Mouse (Mus musculus): ENCODE data around the gene Pde4c.
A peak's percentile ranks its signal among the peaks of the same experiment; 100 is the strongest.

The Pde4c gene

GRCm38 (mm10) chr8:70723486-70724210 lies at the start of gene Pde4c:
Gene Pde4c, plus strand, starts transcription at chr8:70723720.
- DNase-seq (ENCODE audit: low spot score) = no peak

GRCm38 (mm10) chr8:70674109-70674508 lies 49.4 kb upstream of the Pde4c start:
- no peak for DNase-seq (ENCODE audit: low spot score)

- DNase-seq (ENCODE audit: low spot score) = no peak
These were observed 48.8 kb upstream of the Pde4c start for GRCm38 (mm10) chr8:70674716-70675115.

GRCm38 (mm10) chr8:70675336-70675735 lies 48.2 kb upstream of the Pde4c start:
- DNase-seq (ENCODE audit: low spot score) = no peak

GRCm38 (mm10) chr8:70677451-70678080 lies 46.0 kb upstream of the Pde4c start:
- no peak for DNase-seq (ENCODE audit: low spot score)

GRCm38 (mm10) chr8:70678679-70679078 lies 44.8 kb upstream of the Pde4c start:
- no peak for DNase-seq (ENCODE audit: low spot score)

- no peak for DNase-seq (ENCODE audit: low spot score)
These were observed 44.1 kb upstream of the Pde4c start for GRCm38 (mm10) chr8:70679404-70679803.

GRCm38 (mm10) chr8:70680039-70680438 lies 43.5 kb upstream of the Pde4c start:
- DNase-seq (ENCODE audit: low spot score) = no peak

GRCm38 (mm10) chr8:70681410-70681809 lies 42.1 kb upstream of the Pde4c start:
- DNase-seq (ENCODE audit: low spot score) = no peak

GRCm38 (mm10) chr8:70682193-70682592 lies 41.3 kb upstream of the Pde4c start:
- no peak for DNase-seq (ENCODE audit: low spot score)

GRCm38 (mm10) chr8:70682692-70683091 lies 40.8 kb upstream of the Pde4c start:
- no peak for DNase-seq (ENCODE audit: low spot score)

GRCm38 (mm10) chr8:70684291-70684690 lies 39.2 kb upstream of the Pde4c start:
- peak; percentile 82 for DNase-seq (ENCODE audit: low spot score)

GRCm38 (mm10) chr8:70687576-70687975 lies 35.9 kb upstream of the Pde4c start:
- no peak for DNase-seq (ENCODE audit: low spot score)

GRCm38 (mm10) chr8:70688136-70688535 lies 35.4 kb upstream of the Pde4c start:
- no peak for DNase-seq (ENCODE audit: low spot score)

- no peak for DNase-seq (ENCODE audit: low spot score)
These were observed 33.6 kb upstream of the Pde4c start for GRCm38 (mm10) chr8:70689892-70690390.

GRCm38 (mm10) chr8:70691230-70691629 lies 32.3 kb upstream of the Pde4c start:
- no peak for DNase-seq (ENCODE audit: low spot score)

GRCm38 (mm10) chr8:70691727-70692231 lies 31.7 kb upstream of the Pde4c start:
- no peak for DNase-seq (ENCODE audit: low spot score)

- DNase-seq (ENCODE audit: low spot score) = no peak
These were observed 29.9 kb upstream of the Pde4c start for GRCm38 (mm10) chr8:70693636-70694035.

GRCm38 (mm10) chr8:70695318-70696018 lies 28.1 kb upstream of the Pde4c start:
- DNase-seq (ENCODE audit: low spot score) = no peak

GRCm38 (mm10) chr8:70696019-70696885 lies 27.3 kb upstream of the Pde4c start:
- no peak for DNase-seq (ENCODE audit: low spot score)

- no peak for DNase-seq (ENCODE audit: low spot score)
These were observed 26.6 kb upstream of the Pde4c start for GRCm38 (mm10) chr8:70696946-70697345.
